Mouse (Mus musculus) T-helper 17 cell (primary cell): ENCODE measurements around the gene Slx4ip.

ENCODE experiments used
- in situ Hi-C, 2 experiments: fragments of 300-600 bp; cut with MboI, MseI; formaldehyde crosslinking; loops; 1 replicate in 1 of 2; 2 replicates in 1 of 2; pipeline ENCODE4 v1.15.1; 2025; ENCODE audit warnings: high pct_unique_total_duplicates in 2 of 2

The Slx4ip gene

GRCm38 (mm10) chr2:137098269-137099035 lies 207.4 kb downstream of the Slx4ip start:
- in situ Hi-C loops, result loop anchor here in 1 of 2 experiments (10.0 kb wide), 1 partner anchor 476 kb away; no protein-coding TSS in a partner anchor

DNA sequence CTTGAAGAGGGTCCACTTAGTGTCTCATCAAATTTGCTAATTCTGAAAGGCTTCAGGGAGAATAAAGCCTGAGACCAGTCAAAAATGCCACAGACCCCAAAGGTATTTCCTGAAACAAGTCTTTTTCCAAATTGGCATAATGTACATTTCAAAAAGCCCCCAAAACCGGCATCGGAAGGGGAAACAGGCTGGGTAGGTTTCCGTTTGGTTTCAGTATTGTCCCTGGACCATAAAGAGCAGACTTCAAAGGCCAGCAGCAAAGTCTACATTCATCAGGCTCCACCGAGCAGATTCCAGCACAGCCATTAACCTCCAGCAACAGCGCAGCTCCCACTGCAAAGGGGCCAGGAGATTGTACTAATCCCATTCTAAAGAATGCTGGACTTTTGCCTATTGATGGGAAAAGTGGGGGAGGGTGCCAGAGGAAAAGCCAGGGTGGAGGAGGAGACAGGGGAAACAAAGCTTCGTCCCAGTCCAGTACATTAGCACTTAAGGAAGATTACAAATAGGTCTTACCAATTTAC lies 208.3 kb downstream of the Slx4ip start:
- in situ Hi-C loops, result loop anchor here in 1 of 2 experiments (10.0 kb wide), 1 partner anchor 476 kb away; no protein-coding TSS in a partner anchor

- in situ Hi-C loops, result no loop called here
Measured at GRCm38 (mm10) chr2:137101074-137101473, 210.1 kb downstream of the Slx4ip start.

DNA sequence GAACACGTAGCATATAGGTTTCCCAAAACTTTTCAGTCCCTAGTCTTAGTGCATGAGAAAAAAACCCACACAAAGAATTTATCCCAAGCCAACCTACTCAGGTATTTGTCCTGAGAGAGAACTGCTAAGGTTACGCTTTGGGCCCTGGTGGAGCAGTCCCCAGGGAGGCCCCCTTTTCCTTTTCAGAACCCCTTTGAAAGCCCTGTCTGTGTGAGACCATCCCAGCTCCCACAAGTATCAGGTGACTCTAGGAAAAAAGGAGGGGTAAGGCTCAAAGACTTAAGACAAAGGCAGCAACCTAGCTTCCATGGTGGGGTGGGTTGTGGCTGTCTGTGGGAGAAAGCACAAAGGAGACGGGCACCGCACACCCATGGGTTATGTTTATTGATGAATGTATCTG lies 216.2 kb downstream of the Slx4ip start:
- in situ Hi-C loops, result no loop called here

- in situ Hi-C loops, result no loop called here
Measured at GRCm38 (mm10) chr2:137107946-137108345, 216.9 kb downstream of the Slx4ip start.

- in situ Hi-C loops, result loop anchor here in 1 of 2 experiments (10.0 kb wide), 1 partner anchor 1455 kb away; the partner anchor contains the start of gene Plcb4
Measured at GRCm38 (mm10) chr2:137109321-137110213, 218.5 kb downstream of the Slx4ip start.

GRCm38 (mm10) chr2:137110214-137110898 lies 219.3 kb downstream of the Slx4ip start:
- in situ Hi-C loops, result loop anchor here in 1 of 2 experiments (10.0 kb wide), 1 partner anchor 1456 kb away; the partner anchor contains the start of gene Plcb4

DNA sequence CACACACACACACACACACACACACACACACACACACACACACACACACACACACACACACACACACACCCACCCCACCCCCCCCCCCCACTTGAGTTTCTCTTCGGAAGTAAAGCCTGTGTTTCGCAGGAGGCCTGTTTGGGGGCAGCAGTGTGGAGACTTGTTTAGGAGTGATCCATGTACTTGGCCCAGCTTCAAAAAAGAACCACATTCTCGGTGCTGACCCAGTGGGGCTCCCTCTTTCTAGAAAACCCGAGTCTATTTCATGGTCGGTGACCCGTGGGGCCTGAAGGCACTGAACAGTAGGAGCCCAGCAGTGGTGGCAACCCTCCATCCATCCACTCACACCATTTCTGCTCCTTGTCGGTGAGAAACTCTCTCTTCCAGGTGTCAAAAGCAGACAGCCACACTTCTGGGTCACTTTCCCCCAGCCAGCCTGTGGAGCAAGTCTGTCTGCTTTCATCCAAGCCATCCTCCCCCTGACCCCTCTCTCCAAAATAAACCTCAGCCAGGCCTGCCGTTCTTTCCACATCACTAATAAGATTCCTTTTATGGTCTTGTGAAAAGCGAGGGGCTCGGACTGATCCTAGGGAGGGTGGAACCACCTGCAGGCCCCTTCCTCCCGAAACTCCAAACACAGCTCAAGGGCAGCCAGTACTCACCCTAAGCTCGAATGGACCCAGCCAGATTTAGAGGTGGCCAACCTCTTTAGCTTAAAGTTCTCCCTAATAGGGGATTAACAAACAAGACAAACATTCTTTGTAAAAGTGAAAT lies 222.5 kb downstream of the Slx4ip start:
- in situ Hi-C loops, result loop anchor here in 1 of 2 experiments (10.0 kb wide), 1 partner anchor 1459 kb away; the partner anchor contains the start of gene Plcb4

- in situ Hi-C loops, result loop anchor here in 1 of 2 experiments (10.0 kb wide), 1 partner anchor 1460 kb away; the partner anchor contains the start of gene Plcb4
Measured at GRCm38 (mm10) chr2:137114248-137115096, 223.5 kb downstream of the Slx4ip start.

GRCm38 (mm10) chr2:137115241-137116024 lies 224.4 kb downstream of the Slx4ip start:
- in situ Hi-C loops, result loop anchor here in 1 of 2 experiments (10.0 kb wide), 1 partner anchor 1461 kb away; the partner anchor contains the start of gene Plcb4

DNA sequence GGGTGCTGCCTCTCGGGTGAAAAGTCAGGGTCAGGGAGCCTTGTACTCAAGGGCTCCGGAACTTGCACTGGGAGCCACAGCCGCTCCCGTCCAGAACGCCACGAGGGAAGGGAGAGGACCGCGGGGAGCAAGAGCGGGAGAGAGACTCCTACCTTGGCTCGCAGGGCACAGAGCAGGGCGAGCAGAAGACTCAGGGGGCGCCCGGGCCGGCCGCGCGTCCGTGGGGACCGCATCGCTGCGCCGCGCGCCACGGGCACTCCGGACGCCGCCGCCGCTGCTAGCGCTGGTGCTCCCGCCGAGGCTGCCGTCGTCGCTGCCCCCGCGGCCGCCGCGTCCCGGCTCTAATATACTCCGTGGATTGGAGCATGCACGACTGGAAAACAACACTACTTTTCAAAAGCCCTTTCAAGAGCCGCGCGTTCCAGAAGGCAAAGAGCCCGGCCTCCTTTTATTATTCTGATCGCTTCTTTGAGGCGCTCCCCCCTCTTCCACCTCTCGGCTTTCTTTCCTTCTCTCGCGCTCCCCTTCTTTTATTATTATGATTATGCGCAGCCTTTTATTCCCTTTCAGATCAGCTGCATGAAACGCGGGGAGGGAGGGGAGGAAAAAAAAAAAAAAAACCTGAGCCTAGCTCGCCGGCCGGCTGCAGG lies 225.1 kb downstream of the Slx4ip start, which contains the start of gene Jag1:
Gene Jag1, minus strand, starts transcription at position 620 of the 650 bp plus-strand sequence.
- in situ Hi-C loops, result loop anchor here in 1 of 2 experiments (10.0 kb wide), 1 partner anchor 1461 kb away; the partner anchor contains the start of gene Plcb4

DNA sequence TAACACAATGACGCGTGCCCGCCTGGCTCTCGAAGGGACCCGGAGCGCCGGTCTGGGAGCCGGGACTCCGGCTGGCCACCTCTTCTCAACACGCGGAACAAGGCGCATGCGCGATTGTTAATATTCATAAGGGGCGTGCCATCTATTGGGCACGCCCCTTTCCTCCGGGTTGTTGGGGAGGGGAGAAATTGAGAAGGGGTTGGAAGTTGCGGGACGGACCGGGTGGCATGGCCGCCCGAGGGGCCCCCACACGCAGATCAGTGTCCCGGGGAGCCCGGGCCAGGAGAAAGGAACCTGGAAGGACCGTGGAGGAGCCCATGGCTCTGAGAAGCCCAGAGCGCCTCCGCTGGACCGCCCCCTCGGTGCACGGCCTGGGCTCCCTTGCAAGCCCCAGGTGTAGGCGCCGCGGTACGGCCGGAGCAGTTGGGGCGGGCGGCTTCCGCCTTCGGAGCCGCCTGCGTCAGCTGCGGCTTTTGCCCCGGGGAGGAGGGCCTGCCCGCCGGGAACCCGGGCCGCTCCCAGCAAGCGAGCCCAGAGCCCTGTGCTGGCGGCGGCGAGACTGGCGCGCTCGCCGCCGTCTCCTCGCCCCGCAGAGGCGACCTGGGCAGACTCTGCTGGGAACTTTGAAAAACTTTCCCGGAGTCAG lies 225.8 kb downstream of the Slx4ip start:
- in situ Hi-C loops, result loop anchor here in 1 of 2 experiments (10.0 kb wide), 1 partner anchor 1462 kb away; the partner anchor contains the start of gene Plcb4

- in situ Hi-C loops, result loop anchor here in 1 of 2 experiments (10.0 kb wide), 1 partner anchor 1463 kb away; the partner anchor contains the start of gene Plcb4
Measured at GRCm38 (mm10) chr2:137117321-137117690, 226.3 kb downstream of the Slx4ip start.
